Mouse (Mus musculus) stomach, postnatal 0 days (tissue): ENCODE measurements around the gene Col23a1.

Source experiments
- CTCF ChIP-seq: IDR thresholded peaks from 2 replicates; pipeline ENCODE4 v1.5.1; 2016; ENCODE audit warnings: antibody characterized with exemption, low read depth, mild to moderate bottlenecking, moderate library complexity
- EP300 ChIP-seq: optimal IDR thresholded peaks from 2 replicates; pipeline ENCODE3; 2016; ENCODE audit warnings: antibody characterized with exemption

DNA sequence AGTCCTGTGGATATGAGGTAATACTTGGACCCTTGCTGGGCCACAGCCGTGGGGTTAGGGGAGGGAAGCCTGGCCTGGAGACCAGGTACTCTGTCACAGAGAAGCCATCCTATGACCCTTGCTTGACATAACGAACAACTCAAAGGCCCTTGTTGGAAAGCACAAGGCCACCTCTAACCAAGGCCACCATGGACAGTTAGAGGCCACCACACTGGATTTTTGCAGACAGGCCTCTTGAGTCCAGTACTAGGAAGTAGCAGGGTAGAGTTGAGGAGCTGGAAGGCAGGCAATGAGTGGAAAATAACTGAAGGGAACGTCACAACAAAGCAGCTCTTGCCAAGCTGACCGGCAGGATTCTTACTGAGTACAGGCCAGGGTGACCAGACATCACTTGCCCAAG, 9.0 kb downstream of the Col23a1 start:
- TF ChIP-seq CTCF (no peak), EP300 (no peak)
